19 mouse cellular contexts compared by ENCODE assay signal in the genomic region with DNA sequence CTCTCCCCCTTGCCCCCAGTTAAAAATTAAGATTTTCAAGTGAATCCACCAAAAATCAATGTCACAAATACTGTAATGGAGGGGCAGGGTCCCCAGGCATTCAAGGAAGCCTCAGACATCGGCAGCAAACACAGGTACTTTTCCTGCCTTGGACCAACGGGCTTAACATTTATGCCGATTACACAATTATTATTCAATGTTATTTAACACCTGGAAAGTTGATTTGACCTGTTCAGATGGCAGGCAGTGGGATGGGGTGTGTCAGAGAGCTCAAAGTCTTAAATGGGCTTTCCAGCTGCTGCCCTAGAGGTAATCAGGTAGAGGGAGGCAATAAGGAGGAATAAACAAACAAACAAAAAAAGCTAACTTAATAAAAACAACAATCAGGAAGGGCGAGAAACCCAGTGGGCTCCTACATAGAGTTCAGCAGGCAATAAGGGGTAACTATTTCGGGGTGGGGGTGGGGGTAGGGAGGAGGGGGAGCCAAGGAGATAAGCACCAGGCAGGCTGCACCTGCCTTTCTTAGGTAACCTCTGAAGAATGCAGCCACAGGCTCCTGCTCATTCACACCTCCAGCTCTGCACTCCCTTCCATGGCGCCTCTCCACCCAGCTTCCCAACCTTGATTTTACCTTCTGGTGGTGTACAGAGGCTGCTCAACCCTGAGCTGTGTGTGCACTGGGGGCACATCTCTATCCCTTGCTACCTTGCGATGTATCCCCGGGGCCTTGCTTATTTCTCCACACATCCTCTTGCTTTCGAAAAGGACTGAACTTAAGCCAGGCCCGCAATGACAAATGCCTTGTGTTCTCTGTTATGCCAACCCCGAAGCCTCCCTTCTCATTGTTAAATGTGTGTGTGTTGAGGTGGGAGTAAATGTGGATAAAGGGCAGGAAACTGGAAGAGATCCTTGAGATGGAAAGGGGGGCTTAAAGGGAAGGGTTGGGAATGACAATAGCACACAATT.
DNase-seq lines count a peak whose midpoint lies in the region; ATAC-seq and TF ChIP-seq lines count a peak whose summit lies in the region.
"Had no signal": no experiment of that assay in that cellular context is flagged by ENCODE, and none has a peak within 500 bp of the region (broad histone marks: within the 10 kb centered on the region; RNA-seq: fewer than 3 reads in every experiment).

No protein-coding gene starts in this region.

- peaks cover 10% of the 10 kb centered on the region; the same call in 1 of the 2 replicates for H3K27me3 ChIP-seq in heart, embryonic 10.5 days (ENCODE audit: insufficient read depth, poor library complexity, severe bottlenecking)
- no peaks in the 10 kb centered on the region for H3K27me3 ChIP-seq in heart, embryonic 11.5 days (ENCODE audit: control insufficient read depth, insufficient read depth, low read length)
- no peaks in the 10 kb centered on the region for H3K27me3 ChIP-seq in thymus, adult 2 months (ENCODE audit: control insufficient read depth, insufficient read depth, low read length)
- peaks cover 15% of the 10 kb centered on the region; the same call in 1 of the 2 replicates for H3K27me3 ChIP-seq in limb, embryonic 12.5 days
- peaks cover 12% of the 10 kb centered on the region for H3K27me3 ChIP-seq in midbrain, embryonic 10.5 days (ENCODE audit: low read depth, poor library complexity, severe bottlenecking)
- H3K27me3 ChIP-seq: heart, embryonic 12.5 days; midbrain, embryonic 13.5 days; neural tube, embryonic 15.5 days had no signal

- H3K4me2 ChIP-seq in heart, embryonic 11.5 days: no peak overlapping the region
- H3K4me2 ChIP-seq in limb, embryonic 12.5 days: 0 out of 2 replicates have a peak overlapping the region, but pooled peaks have one; percentile 27
- H3K4me2 ChIP-seq: heart, embryonic 12.5 days; midbrain, embryonic 13.5 days; neural tube, embryonic 15.5 days had no signal

- peak overlapping the region; percentile 18; the same call in 1 of the 2 replicates for H3K27ac ChIP-seq in heart, embryonic 10.5 days
- no peak overlapping the region for H3K27ac ChIP-seq in heart, embryonic 11.5 days (ENCODE audit: low read depth, low read length)
- H3K27ac ChIP-seq in thymus, adult 2 months (ENCODE audit: control insufficient read depth, insufficient read depth, low read length): peak overlapping the region; percentile 39; the same call in 1 of the 2 replicates
- no peak overlapping the region for H3K27ac ChIP-seq in limb, embryonic 12.5 days
- no peak overlapping the region for H3K27ac ChIP-seq in midbrain, embryonic 10.5 days (replicated peaks)
- H3K27ac ChIP-seq: liver, embryonic 14.5 days; macrophage; midbrain, embryonic 13.5 days; neural tube, embryonic 15.5 days had no signal

- no peak for TF ChIP-seq CTCF in thymus, adult 2 months (IDR thresholded peaks at IDR 0.05; ENCODE audit: borderline replicate concordance, control insufficient read depth, extremely low read depth, insufficient read depth, low read length, poor library complexity)

- H3K4me1 ChIP-seq in heart, embryonic 10.5 days: peaks cover 43% of the 10 kb centered on the region
- peaks cover 34% of the 10 kb centered on the region for H3K4me1 ChIP-seq in heart, embryonic 11.5 days (ENCODE audit: control insufficient read depth, insufficient read depth, low read length)
- peaks cover 66% of the 10 kb centered on the region for H3K4me1 ChIP-seq in thymus, adult 2 months (replicated peaks; ENCODE audit: control insufficient read depth, insufficient read depth, low read length)
- H3K4me1 ChIP-seq in limb, embryonic 12.5 days (replicated peaks): peaks cover 45% of the 10 kb centered on the region
- peaks cover 14% of the 10 kb centered on the region; the same call in 1 of the 2 replicates for H3K4me1 ChIP-seq in midbrain, embryonic 10.5 days

- WGBS in heart, embryonic 10.5 days: 60% methylated on average over 11 of the region's 11 CpGs
- 54% methylated on average over 11 of the region's 11 CpGs for WGBS in heart, embryonic 11.5 days (ENCODE audit: insufficient replicate concordance)
- 90% methylated on average over 11 of the region's 11 CpGs for WGBS in thymus, adult 2 months
- WGBS in limb, embryonic 12.5 days: 35% methylated on average over 11 of the region's 11 CpGs
- WGBS in midbrain, embryonic 10.5 days: 53% methylated on average over 11 of the region's 11 CpGs

- TF ChIP-seq POLR2A in thymus, adult 2 months (IDR thresholded peaks at IDR 0.05; ENCODE audit: control insufficient read depth, extremely low read depth, insufficient read depth, low read length, poor library complexity): no peak

- no peaks in the 10 kb centered on the region for H3K9me3 ChIP-seq in heart, embryonic 10.5 days
- H3K9me3 ChIP-seq in heart, embryonic 11.5 days (replicated peaks; ENCODE audit: control insufficient read depth, low read length): no peaks in the 10 kb centered on the region
- H3K9me3 ChIP-seq in limb, embryonic 12.5 days: no peaks in the 10 kb centered on the region
- H3K9me3 ChIP-seq in midbrain, embryonic 10.5 days (replicated peaks): no peaks in the 10 kb centered on the region
- H3K9me3 ChIP-seq: heart, embryonic 12.5 days; midbrain, embryonic 13.5 days; neural tube, embryonic 15.5 days had no signal

- no peaks in the 10 kb centered on the region for H3K36me3 ChIP-seq in heart, embryonic 10.5 days
- no peaks in the 10 kb centered on the region for H3K36me3 ChIP-seq in heart, embryonic 11.5 days (ENCODE audit: control insufficient read depth, insufficient read depth, low read length)
- H3K36me3 ChIP-seq in thymus, adult 2 months (ENCODE audit: control insufficient read depth, insufficient read depth, low read length): no peaks in the 10 kb centered on the region
- H3K36me3 ChIP-seq in limb, embryonic 12.5 days: no peaks in the 10 kb centered on the region
- no peaks in the 10 kb centered on the region for H3K36me3 ChIP-seq in midbrain, embryonic 10.5 days
- H3K36me3 ChIP-seq: heart, embryonic 12.5 days; midbrain, embryonic 13.5 days; neural tube, embryonic 15.5 days had no signal

- no peak for DNase-seq in heart, embryonic 10.5 days (ENCODE audit: low spot score)
- no peak for DNase-seq in thymus, adult 2 months
- no peak for DNase-seq in thymus, postnatal 0 days (ENCODE audit: low spot score)
- no peak for DNase-seq in adrenal gland, adult 18-20 months (ENCODE audit: low spot score in 2 of 2)
- DNase-seq in midbrain, embryonic 10.5 days (ENCODE audit: low spot score): no peak
- DNase-seq: cerebellum, postnatal 10 days; gastrocnemius, postnatal 36 days; heart, postnatal 36 days; left cerebral cortex, postnatal 4 days; right cerebral cortex, postnatal 25 days had no signal

- H3K4me3 ChIP-seq in heart, embryonic 10.5 days: no peak overlapping the region
- no peak overlapping the region for H3K4me3 ChIP-seq in heart, embryonic 11.5 days (ENCODE audit: low read depth, low read length)
- no peak overlapping the region for H3K4me3 ChIP-seq in thymus, adult 2 months (ENCODE audit: control insufficient read depth, insufficient read depth, low read length)
- H3K4me3 ChIP-seq in limb, embryonic 12.5 days (replicated peaks): no peak overlapping the region
- no peak overlapping the region for H3K4me3 ChIP-seq in midbrain, embryonic 10.5 days
- H3K4me3 ChIP-seq: heart, embryonic 12.5 days; midbrain, embryonic 13.5 days; myocyte; neural tube, embryonic 15.5 days had no signal

- no peak overlapping the region for H3K9ac ChIP-seq in heart, embryonic 11.5 days (ENCODE audit: low read depth, low read length)
- no peak overlapping the region for H3K9ac ChIP-seq in limb, embryonic 12.5 days (replicated peaks)
- H3K9ac ChIP-seq: heart, embryonic 12.5 days; liver, embryonic 14.5 days; midbrain, embryonic 13.5 days; neural tube, embryonic 15.5 days had no signal

- no peak for ATAC-seq in heart, embryonic 11.5 days (replicated peaks; ENCODE audit: insufficient number of reproducible peaks, low FRiP score, low TSS enrichment)
- no peak for ATAC-seq in limb, embryonic 12.5 days (ENCODE audit: insufficient number of reproducible peaks, insufficient read depth, low FRiP score, low TSS enrichment, low read depth)
- ATAC-seq in erythroid progenitor cell, adult 5-6 weeks (replicated peaks; ENCODE audit: low FRiP score, poor library complexity, severe bottlenecking): no peak

Comparison
In these comparisons a context has a peak if more than half of its experiments do, and no peak if none do; other contexts are left out.
1. H3K27ac ChIP-seq: peak in heart, embryonic 10.5 days (single experiment) and thymus, adult 2 months (single experiment); none in heart, embryonic 11.5 days (single experiment), limb, embryonic 12.5 days (single experiment) and midbrain, embryonic 10.5 days (single experiment).